Mouse (Mus musculus) embryonic fibroblast, embryonic 13.5 days (primary cell): Measurements from ENCODE around the gene Ssb.

ENCODE experiments used
- CTCF ChIP-seq: IDR thresholded peaks from 2 replicates; pipeline ENCODE4 v1.5.1; 2011; ENCODE audit warnings: mild to moderate bottlenecking, control low read depth, low read length, moderate library complexity, borderline replicate concordance; ENCODE audit not compliant: insufficient read depth
- POLR2A ChIP-seq: IDR thresholded peaks from 2 replicates; pipeline ENCODE4 v1.6.1; 2011; ENCODE audit warnings: low read depth, mild to moderate bottlenecking, control low read depth, low read length, moderate library complexity

DNA sequence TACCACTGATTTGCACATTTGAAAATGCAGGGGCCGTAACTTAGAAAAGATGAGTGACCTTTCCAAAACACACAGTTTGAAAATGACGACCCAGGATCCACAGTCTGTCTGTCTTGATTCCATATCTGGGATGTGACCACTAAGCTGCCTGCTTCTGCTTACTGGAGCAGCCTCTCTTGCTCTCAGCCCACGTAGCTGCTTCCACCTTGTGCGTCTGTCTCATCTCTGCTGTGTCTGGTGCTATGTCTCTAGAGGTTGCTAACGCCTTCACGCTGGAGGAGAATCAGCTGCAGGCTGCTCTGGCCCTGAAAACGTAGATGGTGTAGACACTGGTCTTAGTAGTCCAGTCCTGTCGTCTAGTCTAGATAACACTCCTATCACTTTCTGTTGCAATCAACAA, 31.2 kb upstream of the Ssb start:
- TF ChIP-seq CTCF (no peak), POLR2A (no peak)
